Mouse (Mus musculus) brain, embryonic 14.5 days (tissue): ENCODE measurements at regions not wholly inside any gene's neighbourhood (a gene's known extent, or its start where the extent isn't known, plus 50 kb on each side); places are given as distances from the start of the nearest gene placed in this dataset.
"Not testable (repeated sequence)": the region's sequence is repeated elsewhere in the genome, so short reads cannot be mapped to it uniquely, and the experiment has no call there.

Experiments used
- DNase-seq: peaks from one replicate; pipeline ENCODE4 v3.0.0-alpha.2; 2011; ENCODE audit warnings: low read depth
- CTCF ChIP-seq: fragments of 200-500 bp; IDR thresholded peaks from 2 replicates; pipeline ENCODE4 v1.5.1; 2012; ENCODE audit warnings: inconsistent platforms, mild to moderate bottlenecking, moderate library complexity, borderline replicate concordance; ENCODE audit not compliant: insufficient read depth, insufficient read length; ENCODE audit errors: extremely low read depth
- POLR2A ChIP-seq: fragments of 200-500 bp; IDR thresholded peaks from 2 replicates; pipeline ENCODE4 v1.6.1; 2012; ENCODE audit warnings: mild to moderate bottlenecking, inconsistent platforms, borderline replicate concordance; ENCODE audit not compliant: poor library complexity, insufficient read depth, insufficient read length, severe bottlenecking; ENCODE audit errors: extremely low read depth

- no peak for TF ChIP-seq POLR2A
- no peak for TF ChIP-seq CTCF
- no peak for DNase-seq
Measured at GRCm38 (mm10) chr9:30597691-30598090, 170.8 kb downstream of the Snx19 start.

- not testable (repeated sequence) for DNase-seq
Measured at GRCm38 (mm10) chr9:30597092-30597491, 170.2 kb downstream of the Snx19 start.

GRCm38 (mm10) chr9:30592601-30593000 is 165.7 kb downstream of the Snx19 start:
- TF ChIP-seq POLR2A (no peak), CTCF (no peak)
- no peak for DNase-seq

DNA sequence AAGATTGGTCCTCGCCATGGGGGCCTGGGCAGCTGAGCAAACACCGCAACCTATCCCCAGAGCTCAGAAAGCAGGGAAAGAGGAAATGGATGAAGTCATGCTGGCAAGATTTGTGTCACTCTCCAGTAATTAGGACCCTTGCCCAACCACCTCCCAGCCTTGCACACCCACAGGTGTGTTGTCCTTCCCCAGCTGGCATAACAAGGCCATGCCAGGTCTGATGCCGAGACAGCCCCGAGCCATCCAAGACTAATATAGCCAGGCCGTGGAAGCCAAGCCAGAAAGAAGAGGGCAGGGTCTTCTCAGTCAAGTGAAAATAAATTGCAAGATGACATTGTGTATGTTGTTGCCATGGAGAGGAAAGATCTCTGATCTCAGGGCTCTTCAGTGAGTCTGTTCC is 164.3 kb downstream of the Snx19 start:
- DNase-seq = no peak
- no peak for TF ChIP-seq POLR2A

GRCm38 (mm10) chr9:30590661-30591179 is 163.8 kb downstream of the Snx19 start:
- DNase-seq = no peak

DNA sequence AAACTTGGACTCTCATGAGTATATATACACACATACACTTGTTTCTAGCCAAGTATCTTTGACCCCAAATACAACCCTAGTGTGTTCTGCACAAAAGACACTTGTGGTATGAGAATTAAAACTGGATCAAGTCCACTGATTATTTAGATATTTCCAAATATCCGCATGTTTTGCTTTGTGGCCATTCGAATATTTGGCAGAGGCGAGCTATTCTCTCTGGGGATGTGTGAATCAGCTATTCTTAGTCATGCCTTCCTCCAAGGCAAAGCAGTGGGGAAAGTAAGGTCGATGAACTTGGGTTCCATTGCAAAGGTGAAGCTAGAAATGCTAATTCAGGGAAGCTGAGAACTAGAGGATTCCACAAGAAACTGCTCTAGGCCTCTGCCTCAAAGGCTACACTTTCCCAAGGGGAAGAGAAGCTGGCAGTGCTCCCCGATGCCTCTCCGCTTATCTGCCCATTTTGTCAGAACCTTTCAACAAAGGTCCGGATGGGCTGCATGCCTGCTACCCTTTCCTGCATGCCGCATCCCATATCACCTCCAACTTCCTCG is 154.4 kb downstream of the Snx19 start:
- no peak for TF ChIP-seq POLR2A
- TF ChIP-seq CTCF = no peak
- DNase-seq = no peak

More at GRCm38 (mm10) chr9:30590661-30591179, 163.8 kb downstream of the Snx19 start:
- TF ChIP-seq CTCF (no peak), POLR2A (no peak)

DNA sequence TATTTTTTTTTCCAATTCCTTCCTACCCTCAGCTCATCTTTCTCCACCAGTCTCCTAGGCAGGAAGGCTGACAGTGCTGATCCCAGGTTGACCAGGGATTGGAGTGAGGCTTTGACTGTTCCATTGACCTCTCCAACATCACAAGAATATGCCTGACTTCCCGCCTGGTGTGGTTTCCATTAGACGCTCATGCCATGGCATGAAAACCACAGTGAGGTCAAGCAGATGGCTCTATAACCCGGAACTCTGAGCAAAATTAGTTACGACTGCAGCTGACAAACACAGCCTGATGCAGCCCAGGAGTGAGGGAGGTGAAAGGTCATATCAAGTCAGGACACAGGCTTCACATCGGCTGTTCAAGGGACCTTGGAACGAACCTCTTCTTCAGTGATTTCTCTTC is 153.6 kb downstream of the Snx19 start:
- DNase-seq = no peak
- TF ChIP-seq CTCF = no peak
- TF ChIP-seq POLR2A = no peak

DNA sequence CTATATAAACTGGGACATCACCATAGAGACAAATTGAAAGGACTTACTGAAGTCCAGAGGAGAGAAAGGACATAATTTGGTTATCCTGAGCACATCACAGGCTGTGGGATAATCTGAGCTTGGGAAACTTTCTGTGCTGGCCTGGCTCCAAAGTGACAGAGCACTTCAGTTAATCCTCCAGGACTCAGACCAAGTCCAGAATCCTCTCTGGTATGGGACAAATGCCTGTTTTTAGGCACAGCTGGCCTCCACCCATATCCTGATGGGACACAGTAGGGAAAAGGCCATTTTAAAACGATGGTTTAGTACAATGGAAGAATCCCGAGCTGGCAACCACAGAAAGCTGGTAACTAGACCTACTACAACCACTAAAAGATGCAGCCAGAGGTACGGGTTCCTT is 151.3 kb downstream of the Snx19 start:
- no peak for DNase-seq
- TF ChIP-seq POLR2A = no peak
- TF ChIP-seq CTCF = no peak

DNA sequence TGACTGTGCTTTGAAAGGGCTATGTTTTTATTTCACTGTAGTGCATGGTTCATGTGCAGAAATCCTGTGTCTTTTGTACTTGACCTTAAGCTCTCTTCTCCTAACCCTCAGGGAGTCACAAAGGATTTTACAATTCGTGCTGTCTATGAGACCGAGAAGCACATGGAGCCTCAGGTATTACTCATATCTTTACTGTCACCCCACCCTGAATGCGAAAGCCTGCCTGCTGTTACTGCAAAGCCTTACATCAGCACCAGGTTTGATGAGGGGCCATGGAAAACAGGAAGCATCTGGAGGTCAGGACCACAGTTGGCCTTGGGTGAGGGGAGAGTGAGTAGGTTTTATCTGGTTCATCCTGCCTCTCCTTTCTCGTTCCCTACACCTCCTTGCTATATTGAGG is 150.3 kb downstream of the Snx19 start:
- TF ChIP-seq CTCF (no peak), POLR2A (no peak)
- DNase-seq = no peak

- no peak for TF ChIP-seq POLR2A
- TF ChIP-seq CTCF = no peak
- DNase-seq = no peak
Measured at GRCm38 (mm10) chr9:30575531-30575930, 148.6 kb downstream of the Snx19 start.

DNA sequence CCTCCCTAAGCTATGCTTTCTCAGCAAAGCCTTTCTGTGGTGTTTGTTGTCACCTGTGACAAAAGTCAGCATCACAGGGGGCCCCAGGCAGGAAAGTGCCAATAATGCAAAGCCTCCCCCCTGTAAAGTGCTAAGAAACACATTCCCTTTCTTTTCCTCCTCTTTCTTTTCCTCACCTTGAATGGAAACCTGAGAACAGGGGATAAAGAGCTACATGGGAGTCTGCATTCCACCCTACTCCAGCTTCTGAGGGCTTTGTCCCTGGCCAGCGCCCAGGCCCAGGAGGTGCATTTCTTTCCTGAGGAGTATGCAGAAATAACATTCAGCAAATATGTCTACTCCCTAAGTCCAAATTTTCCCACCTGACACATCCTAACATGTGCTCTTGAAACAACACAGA is 146.4 kb downstream of the Snx19 start:
- DNase-seq = no peak
- TF ChIP-seq POLR2A (no peak), CTCF (no peak)

- DNase-seq = peak; percentile 73
- TF ChIP-seq CTCF = no peak
Measured at GRCm38 (mm10) chr9:30571014-30571413, 144.1 kb downstream of the Snx19 start.

DNA sequence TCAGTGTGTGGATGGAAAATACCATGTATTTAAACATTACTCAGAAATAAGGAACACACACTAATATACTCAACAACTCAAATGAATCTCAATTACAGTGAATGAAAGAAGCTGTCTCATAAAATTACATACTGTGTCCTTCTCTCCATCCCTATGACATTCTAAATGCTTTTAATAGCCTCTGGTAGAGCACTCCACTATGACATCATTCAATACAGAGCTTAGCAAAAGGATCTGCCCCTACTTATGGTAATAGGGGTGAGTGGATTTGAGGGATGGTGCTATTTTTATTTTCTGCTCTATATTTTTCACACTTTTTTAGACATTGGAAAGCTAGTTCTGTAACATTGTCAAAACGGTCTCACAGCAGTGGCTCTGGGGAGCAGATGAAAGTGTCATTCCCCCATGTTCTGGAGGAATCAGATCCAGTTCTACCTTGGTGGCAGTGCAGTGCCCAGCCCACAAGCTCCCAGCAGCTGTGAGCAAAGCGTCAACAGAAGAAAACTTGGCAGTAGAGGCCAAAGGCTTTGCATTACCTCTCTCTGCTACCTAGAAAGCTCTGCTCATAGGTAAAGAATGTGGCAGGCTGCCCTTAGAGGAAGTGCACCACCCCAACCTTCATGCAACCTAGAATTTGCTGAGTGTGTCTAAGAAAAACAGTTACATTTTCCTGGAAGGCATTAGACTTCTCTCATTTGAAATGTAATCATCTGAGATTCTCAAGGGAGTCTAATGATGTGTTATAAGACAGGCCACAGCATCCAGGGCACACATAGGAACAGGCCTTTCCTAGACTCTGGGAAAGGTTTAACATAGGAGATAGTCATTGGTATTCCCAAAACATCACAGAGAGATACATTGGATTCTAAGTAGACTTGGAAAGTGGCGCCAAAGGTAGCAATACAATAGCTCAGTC is 138.1 kb downstream of the Snx19 start:
- TF ChIP-seq POLR2A (no peak), CTCF (no peak)
- DNase-seq = peak; percentile 19
